Mouse (Mus musculus) cortical plate, adult 2 months (tissue): ENCODE data around the gene Alkbh6.

ENCODE experiments used
- CTCF ChIP-seq: fragments of 200-500 bp; IDR thresholded peaks from 2 replicates; pipeline ENCODE4 v1.5.1; 2011; ENCODE audit warnings: mild to moderate bottlenecking, control low read depth, low read length; ENCODE audit not compliant: insufficient read depth; ENCODE audit errors: extremely low read depth
- POLR2A ChIP-seq: fragments of 200-500 bp; IDR thresholded peaks from 2 replicates; pipeline ENCODE4 v1.6.1; 2011; ENCODE audit warnings: mild to moderate bottlenecking, low read length, control low read depth; ENCODE audit not compliant: insufficient read depth; ENCODE audit errors: extremely low read depth

DNA sequence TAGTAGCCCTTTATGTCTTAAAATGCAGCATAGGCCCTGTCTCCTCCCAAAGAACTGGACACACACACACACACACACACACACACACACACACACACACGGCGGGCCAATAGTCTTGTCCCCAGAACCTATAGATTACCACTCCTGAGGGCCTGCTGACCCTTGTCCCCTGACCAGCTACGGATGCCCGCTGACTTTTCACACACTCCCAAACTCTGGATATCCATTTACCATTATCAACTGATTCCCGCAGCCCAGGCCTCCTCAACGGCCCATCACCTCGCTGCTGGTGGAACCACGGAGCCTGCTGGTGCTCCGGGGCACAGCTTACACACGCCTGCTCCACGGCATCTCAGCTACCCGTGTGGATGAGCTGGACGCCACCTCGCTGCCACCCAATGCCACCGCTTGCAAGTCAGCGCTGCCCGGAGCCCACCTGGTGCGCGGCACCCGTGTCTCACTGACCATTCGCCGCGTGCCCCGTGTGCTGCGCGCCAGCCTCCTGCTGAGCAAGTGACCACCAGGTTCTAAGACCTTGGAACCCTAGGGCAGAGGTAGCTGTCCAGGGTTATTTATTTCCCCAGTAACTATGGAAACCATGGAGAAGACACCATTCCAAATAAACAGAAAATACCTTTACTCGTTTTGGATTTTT, 5.3 kb downstream of the Alkbh6 start:
- TF ChIP-seq POLR2A = no peak
- TF ChIP-seq CTCF = no peak
